Mouse (Mus musculus) yolk sac, embryonic 10.5 days (tissue): Measurements from ENCODE around the gene Lilra5.
"Not testable (repeated sequence)": the region's sequence is repeated elsewhere in the genome, so short reads cannot be mapped to it uniquely, and the experiment has no call there.

Experiments used
- DNase-seq: peaks from one replicate; pipeline ENCODE4 v3.0.0-alpha.2; 2017; ENCODE audit warnings: low spot score

The Lilra5 gene

GRCm38 (mm10) chr7:4237454-4237853, at the start of gene Lilra5:
Lilra5 (plus strand) TSS chr7:4237754.
- no peak for DNase-seq

- no peak for DNase-seq
Measured at GRCm38 (mm10) chr7:4207126-4207525, 30.4 kb upstream of the Lilra5 start.

GRCm38 (mm10) chr7:4208626-4209025, 28.9 kb upstream of the Lilra5 start:
- no peak for DNase-seq

GRCm38 (mm10) chr7:4213436-4213835, 24.1 kb upstream of the Lilra5 start:
- not testable (repeated sequence) for DNase-seq

GRCm38 (mm10) chr7:4215396-4215795, 22.2 kb upstream of the Lilra5 start:
- no peak for DNase-seq

- no peak for DNase-seq
Measured at GRCm38 (mm10) chr7:4215805-4216204, 21.7 kb upstream of the Lilra5 start.

- DNase-seq = no peak
Measured at GRCm38 (mm10) chr7:4235536-4235935, 2.0 kb upstream of the Lilra5 start.

- DNase-seq = no peak
Measured at GRCm38 (mm10) chr7:4239038-4239721, 1.6 kb downstream of the Lilra5 start.

GRCm38 (mm10) chr7:4251211-4251610, 13.7 kb downstream of the Lilra5 start:
- DNase-seq = not testable (repeated sequence)

GRCm38 (mm10) chr7:4256060-4256459, 18.5 kb downstream of the Lilra5 start:
- not testable (repeated sequence) for DNase-seq

- not testable (repeated sequence) for DNase-seq
Measured at GRCm38 (mm10) chr7:4260521-4260920, 23.0 kb downstream of the Lilra5 start.

GRCm38 (mm10) chr7:4272106-4272505, 34.6 kb downstream of the Lilra5 start:
- DNase-seq = not testable (repeated sequence)

GRCm38 (mm10) chr7:4273874-4274273, 36.3 kb downstream of the Lilra5 start:
- DNase-seq = not testable (repeated sequence)

- DNase-seq = not testable (repeated sequence)
Measured at GRCm38 (mm10) chr7:4275500-4275899, 37.9 kb downstream of the Lilra5 start.

- no peak for DNase-seq
Measured at GRCm38 (mm10) chr7:4292638-4293037, 55.1 kb downstream of the Lilra5 start.
